Mouse (Mus musculus) adipocyte (in vitro differentiated cells): ENCODE measurements around the gene C2.
"Not testable (repeated sequence)": the region's sequence is repeated elsewhere in the genome, so short reads cannot be mapped to it uniquely, and the experiment has no call there.

ENCODE experiments used
- DNase-seq: peaks from one replicate; pipeline ENCODE4 v3.0.0-alpha.2; 2016; ENCODE audit warnings: low spot score

C2 gene

GRCm38 (mm10) chr17:34910982-34911381 lies 12.9 kb upstream of the C2 start:
- no peak for DNase-seq

- DNase-seq: no peak
Measured at GRCm38 (mm10) chr17:34902895-34903294, 4.8 kb upstream of the C2 start.

GRCm38 (mm10) chr17:34901948-34902347 lies 3.9 kb upstream of the C2 start:
- DNase-seq: not testable (repeated sequence)

- DNase-seq: not testable (repeated sequence)
Measured at GRCm38 (mm10) chr17:34900826-34901225, 2.8 kb upstream of the C2 start.

GRCm38 (mm10) chr17:34899890-34900243 lies 1.8 kb upstream of the C2 start:
- DNase-seq: peak; percentile 88

- DNase-seq: peak; percentile 48
Measured at GRCm38 (mm10) chr17:34899053-34899889, 1.2 kb upstream of the C2 start.

- no peak for DNase-seq
Measured at GRCm38 (mm10) chr17:34898706-34899052, 614 bp upstream of the C2 start.

- peak; percentile 78 for DNase-seq
Measured at GRCm38 (mm10) chr17:34897373-34898159, 499 bp downstream of the C2 start.

- DNase-seq: no peak
Measured at GRCm38 (mm10) chr17:34896366-34896765, 1.7 kb downstream of the C2 start.

GRCm38 (mm10) chr17:34895724-34896123 lies 2.3 kb downstream of the C2 start:
- DNase-seq: no peak

- peak; percentile 43 for DNase-seq
Measured at GRCm38 (mm10) chr17:34894801-34895530, 3.1 kb downstream of the C2 start.

- DNase-seq: peak; percentile 97
Measured at GRCm38 (mm10) chr17:34894074-34894597, 3.9 kb downstream of the C2 start.

GRCm38 (mm10) chr17:34893072-34893824 lies 4.8 kb downstream of the C2 start:
- no peak for DNase-seq

GRCm38 (mm10) chr17:34891377-34891776 lies 6.7 kb downstream of the C2 start:
- DNase-seq: no peak

GRCm38 (mm10) chr17:34890074-34890743 lies 7.9 kb downstream of the C2 start:
- no peak for DNase-seq

- no peak for DNase-seq
Measured at GRCm38 (mm10) chr17:34887942-34888341, 10.1 kb downstream of the C2 start.

GRCm38 (mm10) chr17:34885615-34886014 lies 12.4 kb downstream of the C2 start:
- DNase-seq: no peak

- no peak for DNase-seq
Measured at GRCm38 (mm10) chr17:34884704-34885103, 13.4 kb downstream of the C2 start.

GRCm38 (mm10) chr17:34883332-34883731 lies 14.7 kb downstream of the C2 start:
- peak; percentile 45 for DNase-seq

GRCm38 (mm10) chr17:34881683-34882310 lies 16.3 kb downstream of the C2 start, which contains the start of gene Gm20547:
Gene Gm20547 (minus strand): TSS chr17:34882042.
- DNase-seq: no peak
